Mouse (Mus musculus) intestine, embryonic 16.5 days (tissue): ENCODE data around the gene Cyp2j9. TPM values are rescaled to one million over a fixed set of nuclear protein-coding genes. Genes with fewer than 3 reads are reported as not detected.
A peak's percentile ranks its signal among the peaks of the same experiment; 100 is the strongest.

Experiments used
- ATAC-seq: fragments of 200-750 bp; cut with Nextera tagmentation; 2 replicates; pipeline ENCODE4 v1.8.0; 2017; ENCODE audit warnings: moderate TSS enrichment, moderate library complexity
- H3K27ac ChIP-seq: fragments of 300-500 bp; sonication (generic); 2 replicates; pipeline ENCODE4 v1.5.1; 2014; ENCODE audit warnings: mild to moderate bottlenecking, low read length
- H3K27me3 ChIP-seq: fragments of 300-500 bp; sonication (generic); replicated peaks from 2 replicates; pipeline ENCODE4 v1.6.1; 2014; ENCODE audit warnings: low read length, control low read depth, mixed read lengths; ENCODE audit not compliant: control insufficient read depth, insufficient read depth
- H3K36me3 ChIP-seq: fragments of 300-500 bp; sonication (generic); 2 replicates; pipeline ENCODE4 v1.6.1; 2014; ENCODE audit warnings: low read length, control low read depth; ENCODE audit not compliant: control insufficient read depth, insufficient read depth
- H3K4me1 ChIP-seq: fragments of 300-500 bp; sonication (generic); 2 replicates; pipeline ENCODE4 v1.6.1; 2014; ENCODE audit warnings: low read length, control low read depth, mixed read lengths; ENCODE audit not compliant: control insufficient read depth, insufficient read depth
- H3K4me2 ChIP-seq: fragments of 300-500 bp; sonication (generic); 2 replicates; pipeline ENCODE4 v1.6.1; 2014; ENCODE audit warnings: low read depth, low read length, control low read depth
- H3K4me3 ChIP-seq: fragments of 300-500 bp; sonication (generic); 2 replicates; pipeline ENCODE4 v1.5.1; 2014; ENCODE audit warnings: mild to moderate bottlenecking, low read length
- H3K9ac ChIP-seq: fragments of 300-500 bp; sonication (generic); 2 replicates; pipeline ENCODE4 v1.6.1; 2014; ENCODE audit warnings: low read depth, low read length
- H3K9me3 ChIP-seq: fragments of 300-500 bp; sonication (generic); 2 replicates; pipeline ENCODE4 v1.6.1; 2016; ENCODE audit warnings: low read length, control low read depth; ENCODE audit not compliant: control insufficient read depth
- WGBS: fragments of 180-500 bp; shearing (Covaris S2); extraction: QIAGEN DNeasy Blood & Tissue Kit; methylation state at CpG from one replicate; pipeline ENCODE4 v1.1.7; 2014; 5-methylcytosine and 5-hydroxymethylcytosine counted together
- polyA plus RNA-seq: library from polyadenylated mRNA; unstranded; fragments of >200 nt; fragmentation: Nextera tagmentation; extraction: Ambion mirVana; gene quantifications from 2 replicates; pipeline ENCODE4 v1.2.1, GENCODE M21; 2015

Gene Cyp2j9
- polyA plus RNA-seq, 1 experiment from 2014 or later = 4.2 TPM

- Histone ChIP-seq H3K9me3 (no peaks in the 10 kb centered on the region), H3K4me2 (no peak overlapping the region), H3K27me3 (no peaks in the 10 kb centered on the region), H3K9ac (no peak overlapping the region), H3K36me3 (no peaks in the 10 kb centered on the region), H3K27ac (no peak overlapping the region; the same call in 1 of the 2 replicates), H3K4me3 (no peak overlapping the region), H3K4me1 (no peaks in the 10 kb centered on the region; the same call in 1 of the 2 replicates)
- 58% methylated on average over 1 of the region's 1 CpGs for WGBS
- peak; percentile 93 for ATAC-seq
Measured at GRCm38 (mm10) chr4:96560464-96560863, 30.9 kb downstream of the Cyp2j9 start.

- no peaks in the 10 kb centered on the region for H3K36me3 ChIP-seq
- H3K9me3 ChIP-seq = no peaks in the 10 kb centered on the region
- H3K4me3 ChIP-seq = no peak overlapping the region
- ATAC-seq = no peak
- no peak overlapping the region for H3K4me2 ChIP-seq
- no peak overlapping the region for H3K27ac ChIP-seq
- H3K27me3 ChIP-seq = no peaks in the 10 kb centered on the region
- WGBS = 78% methylated on average over 1 of the region's 1 CpGs
- H3K4me1 ChIP-seq = no peaks in the 10 kb centered on the region; the same call in 1 of the 2 replicates
- H3K9ac ChIP-seq = no peak overlapping the region
Measured at GRCm38 (mm10) chr4:96559781-96560180, 31.6 kb downstream of the Cyp2j9 start.

- 1% methylated on average over 16 of the region's 16 CpGs for WGBS
- H3K27ac ChIP-seq = peak within 1 kb of the TSS; percentile 90
- H3K4me3 ChIP-seq = peak within 1 kb of the TSS; percentile 74
- no peaks in the 10 kb centered on the region for H3K4me1 ChIP-seq
- no peaks in the 10 kb centered on the region for H3K9me3 ChIP-seq
- peak; percentile 97 for ATAC-seq
- no peaks in the 10 kb centered on the region for H3K36me3 ChIP-seq
- H3K4me2 ChIP-seq = peak within 1 kb of the TSS; percentile 70
- peak within 1 kb of the TSS; percentile 87 for H3K9ac ChIP-seq
- no peaks in the 10 kb centered on the region for H3K27me3 ChIP-seq
Measured at GRCm38 (mm10) chr4:96553133-96553819, 38.1 kb downstream of the Cyp2j9 start, which contains the start of gene Cyp2j6. Cyp2j6 (minus strand) TSS chr4:96553661.

GRCm38 (mm10) chr4:96551619-96552018 lies 39.8 kb downstream of the Cyp2j9 start:
- Histone ChIP-seq H3K9ac (no peak overlapping the region), H3K4me1 (no peaks in the 10 kb centered on the region), H3K4me3 (peak overlapping the region; percentile 20; the same call in 1 of the 2 replicates), H3K9me3 (no peaks in the 10 kb centered on the region), H3K27ac (no peak overlapping the region), H3K4me2 (peak overlapping the region; percentile 41), H3K27me3 (no peaks in the 10 kb centered on the region), H3K36me3 (no peaks in the 10 kb centered on the region)
- no peak for ATAC-seq
- 84% methylated on average over 3 of the region's 3 CpGs for WGBS

GRCm38 (mm10) chr4:96545976-96546375 lies 45.4 kb downstream of the Cyp2j9 start:
- Histone ChIP-seq H3K4me3 (no peak overlapping the region), H3K27me3 (no peaks in the 10 kb centered on the region), H3K36me3 (no peaks in the 10 kb centered on the region), H3K9ac (no peak overlapping the region), H3K9me3 (no peaks in the 10 kb centered on the region), H3K4me1 (no peaks in the 10 kb centered on the region), H3K27ac (no peak overlapping the region), H3K4me2 (no peak overlapping the region)
- 69% methylated on average over 1 of the region's 1 CpGs for WGBS
- ATAC-seq = no peak; the same call in 1 of the 2 replicates

GRCm38 (mm10) chr4:96525772-96526171 lies 65.6 kb downstream of the Cyp2j9 start:
- ATAC-seq = no peak
- H3K27ac ChIP-seq = no peak overlapping the region
- H3K4me3 ChIP-seq = no peak overlapping the region
- H3K27me3 ChIP-seq = no peaks in the 10 kb centered on the region
- no peaks in the 10 kb centered on the region for H3K9me3 ChIP-seq
- H3K36me3 ChIP-seq = 0 out of 2 replicates have a peak, but pooled peaks cover 3% of the 10 kb centered on the region
- no peak overlapping the region for H3K4me2 ChIP-seq
- no peaks in the 10 kb centered on the region for H3K4me1 ChIP-seq
- WGBS = 26% methylated on average over 1 of the region's 1 CpGs
- H3K9ac ChIP-seq = no peak overlapping the region

GRCm38 (mm10) chr4:96522256-96522655 lies 69.1 kb downstream of the Cyp2j9 start:
- Histone ChIP-seq H3K27ac (no peak overlapping the region), H3K36me3 (0 out of 2 replicates have a peak, but pooled peaks cover 3% of the 10 kb centered on the region), H3K4me2 (no peak overlapping the region), H3K9me3 (no peaks in the 10 kb centered on the region), H3K9ac (no peak overlapping the region), H3K27me3 (no peaks in the 10 kb centered on the region), H3K4me3 (no peak overlapping the region), H3K4me1 (no peaks in the 10 kb centered on the region)
- 81% methylated on average over 2 of the region's 2 CpGs for WGBS
- ATAC-seq = no peak

Other genes with a start within 250 kb of the Cyp2j9 start
- not detected in 2 replicates for gene Cyp2j11, start 242.9 kb downstream of the Cyp2j9 start, polyA plus RNA-seq
- gene Cyp2j8, start 84.2 kb downstream of the Cyp2j9 start, polyA plus RNA-seq = 0.11 TPM in 1 of 2 replicates, not detected in the other
- 48.0 and 59.1 TPM in 2 replicates for gene Cyp2j6, start 37.9 kb downstream of the Cyp2j9 start, polyA plus RNA-seq
- gene Cyp2j5, start 72.6 kb upstream of the Cyp2j9 start, polyA plus RNA-seq = 0.12 and 0.17 TPM in 2 replicates
- not detected in 2 replicates for gene Gm12695, start 193.6 kb upstream of the Cyp2j9 start, polyA plus RNA-seq